Mouse (Mus musculus): ENCODE measurements around the gene Cldn24. TPM values are rescaled to one million over a fixed set of nuclear protein-coding genes. Genes with fewer than 3 reads are reported as not detected.

The Cldn24 gene
- polyA plus RNA-seq, 1 experiment from 2014 or later: not detected

DNA sequence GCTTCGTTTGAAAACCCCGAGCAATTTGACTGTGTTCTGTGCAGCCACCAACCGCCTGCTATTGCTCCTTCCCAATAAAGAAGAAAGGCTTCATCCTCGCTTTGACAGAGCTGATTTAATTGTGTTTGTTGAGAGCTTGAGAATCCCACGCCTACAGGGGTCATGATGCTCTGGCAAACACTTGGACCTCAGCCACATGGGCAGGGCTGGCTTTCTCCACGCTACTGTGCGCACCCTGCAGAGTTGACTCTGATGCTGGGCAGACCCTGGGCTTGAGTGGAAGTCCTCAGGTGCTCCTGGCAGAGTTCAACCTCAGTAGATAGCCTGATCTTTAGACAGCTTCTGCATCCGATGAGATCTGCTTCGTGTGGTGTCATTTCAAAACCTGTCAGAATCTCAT lies 30.0 kb upstream of the Cldn24 start:
- ATAC-seq (ENCODE audit: low read depth): no peak
- Histone ChIP-seq H3K4me3 (ENCODE audit: low read length) (no peak overlapping the region), H3K4me2 (ENCODE audit: low read depth, low read length) (no peak overlapping the region), H3K4me1 (replicated peaks; ENCODE audit: control insufficient read depth, insufficient read depth, low read length) (no peaks in the 10 kb centered on the region), H3K9ac (ENCODE audit: low read length) (no peak overlapping the region), H3K27me3 (ENCODE audit: control insufficient read depth, insufficient read depth, low read depth, low read length) (no peaks in the 10 kb centered on the region), H3K36me3 (ENCODE audit: control insufficient read depth, insufficient read depth, low read length) (no peaks in the 10 kb centered on the region), H3K27ac (ENCODE audit: low read length) (no peak overlapping the region), H3K9me3 (ENCODE audit: control insufficient read depth, low read length) (no peaks in the 10 kb centered on the region; the same call in 1 of the 2 replicates)
- 65% methylated on average over 9 of the region's 9 CpGs for WGBS

DNA sequence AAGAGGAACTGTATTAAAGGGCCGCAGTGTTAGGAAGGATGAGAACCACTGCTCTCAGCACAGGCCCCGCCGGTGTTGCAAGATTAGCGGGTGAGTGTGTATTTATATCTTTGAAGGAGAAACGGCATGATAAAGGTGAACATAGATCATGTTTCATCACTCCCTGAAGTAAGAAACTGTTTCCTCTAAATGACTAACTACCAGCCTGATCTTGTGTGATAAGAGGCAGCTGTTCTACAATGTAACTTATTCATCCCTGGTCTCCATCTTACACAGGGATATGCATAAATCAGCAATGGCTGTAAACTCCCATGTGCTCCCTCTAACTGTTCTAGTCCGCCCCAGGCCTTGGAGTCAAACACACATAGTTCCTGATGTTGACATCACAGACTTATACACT lies 22.5 kb upstream of the Cldn24 start:
- no peak overlapping the region for H3K4me2 ChIP-seq (ENCODE audit: low read depth, low read length)
- H3K9ac ChIP-seq (ENCODE audit: low read length): no peak overlapping the region
- no peaks in the 10 kb centered on the region for H3K36me3 ChIP-seq (ENCODE audit: control insufficient read depth, insufficient read depth, low read length)
- no peak overlapping the region for H3K4me3 ChIP-seq (ENCODE audit: low read length)
- 40% methylated on average over 6 of the region's 6 CpGs for WGBS
- H3K27me3 ChIP-seq (ENCODE audit: control insufficient read depth, insufficient read depth, low read depth, low read length): no peaks in the 10 kb centered on the region
- H3K4me1 ChIP-seq (replicated peaks; ENCODE audit: control insufficient read depth, insufficient read depth, low read length): no peaks in the 10 kb centered on the region
- H3K9me3 ChIP-seq (ENCODE audit: control insufficient read depth, low read length): no peaks in the 10 kb centered on the region
- ATAC-seq (ENCODE audit: low read depth): no peak
- H3K27ac ChIP-seq (ENCODE audit: low read length): no peak overlapping the region

DNA sequence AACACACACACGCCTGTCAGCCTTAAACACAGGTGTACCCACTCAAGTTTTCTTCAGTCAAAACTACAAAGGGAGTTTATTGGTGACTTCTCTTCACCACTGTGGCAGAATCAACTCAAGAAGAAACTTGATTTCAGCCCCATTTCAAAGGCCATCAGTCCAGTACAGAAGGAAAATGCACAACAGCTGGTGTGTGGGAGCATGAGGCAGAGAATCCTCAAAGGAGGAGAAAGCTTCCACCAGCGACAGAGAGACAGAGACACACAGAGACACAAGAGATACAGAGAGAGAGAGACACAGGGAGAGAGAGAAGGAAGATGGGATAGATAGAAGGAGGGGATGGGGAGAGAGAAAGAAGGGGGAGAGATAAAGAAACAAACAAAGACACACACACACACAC lies 19.6 kb upstream of the Cldn24 start:
- 65% methylated on average over 2 of the region's 2 CpGs for WGBS
- no peak for ATAC-seq (ENCODE audit: low read depth)

DNA sequence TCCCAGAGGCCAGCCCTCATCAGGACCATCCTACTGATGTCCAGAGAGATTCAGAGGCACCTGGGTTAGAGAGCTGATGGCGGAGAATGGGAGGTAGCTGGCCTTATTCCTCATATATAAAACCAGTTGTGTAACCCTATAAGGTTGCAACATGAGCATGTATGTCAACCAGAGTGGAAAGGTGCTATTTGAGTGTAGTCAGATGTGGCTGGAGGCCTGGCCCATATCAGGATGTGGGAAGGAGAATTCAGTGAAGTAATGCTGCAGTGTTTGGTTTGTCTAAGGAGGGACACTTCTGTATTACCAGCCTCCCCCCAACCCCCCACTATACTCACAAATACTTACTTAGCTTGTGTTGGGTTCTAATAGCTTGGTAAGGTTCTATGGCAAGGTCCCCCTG lies 17.7 kb upstream of the Cldn24 start:
- H3K4me2 ChIP-seq (ENCODE audit: low read depth, low read length): no peak overlapping the region
- H3K27ac ChIP-seq (ENCODE audit: low read length): no peak overlapping the region
- no peaks in the 10 kb centered on the region for H3K27me3 ChIP-seq (ENCODE audit: control insufficient read depth, insufficient read depth, low read depth, low read length)
- no peaks in the 10 kb centered on the region for H3K4me1 ChIP-seq (replicated peaks; ENCODE audit: control insufficient read depth, insufficient read depth, low read length)
- no peak for ATAC-seq (ENCODE audit: low read depth)
- H3K4me3 ChIP-seq (ENCODE audit: low read length): no peak overlapping the region
- WGBS: 71% methylated on average over 1 of the region's 1 CpGs
- H3K36me3 ChIP-seq (ENCODE audit: control insufficient read depth, insufficient read depth, low read length): no peaks in the 10 kb centered on the region
- H3K9ac ChIP-seq (ENCODE audit: low read length): no peak overlapping the region
- no peaks in the 10 kb centered on the region for H3K9me3 ChIP-seq (ENCODE audit: control insufficient read depth, low read length)

More for the DNA sequence above, 19.6 kb upstream of the Cldn24 start:
- Histone ChIP-seq H3K4me3 (ENCODE audit: low read length) (no peak overlapping the region), H3K27ac (ENCODE audit: low read length) (no peak overlapping the region), H3K27me3 (ENCODE audit: control insufficient read depth, insufficient read depth, low read depth, low read length) (no peaks in the 10 kb centered on the region), H3K9ac (ENCODE audit: low read length) (no peak overlapping the region), H3K4me1 (replicated peaks; ENCODE audit: control insufficient read depth, insufficient read depth, low read length) (no peaks in the 10 kb centered on the region), H3K36me3 (ENCODE audit: control insufficient read depth, insufficient read depth, low read length) (no peaks in the 10 kb centered on the region), H3K9me3 (ENCODE audit: control insufficient read depth, low read length) (no peaks in the 10 kb centered on the region), H3K4me2 (ENCODE audit: low read depth, low read length) (no peak overlapping the region)

DNA sequence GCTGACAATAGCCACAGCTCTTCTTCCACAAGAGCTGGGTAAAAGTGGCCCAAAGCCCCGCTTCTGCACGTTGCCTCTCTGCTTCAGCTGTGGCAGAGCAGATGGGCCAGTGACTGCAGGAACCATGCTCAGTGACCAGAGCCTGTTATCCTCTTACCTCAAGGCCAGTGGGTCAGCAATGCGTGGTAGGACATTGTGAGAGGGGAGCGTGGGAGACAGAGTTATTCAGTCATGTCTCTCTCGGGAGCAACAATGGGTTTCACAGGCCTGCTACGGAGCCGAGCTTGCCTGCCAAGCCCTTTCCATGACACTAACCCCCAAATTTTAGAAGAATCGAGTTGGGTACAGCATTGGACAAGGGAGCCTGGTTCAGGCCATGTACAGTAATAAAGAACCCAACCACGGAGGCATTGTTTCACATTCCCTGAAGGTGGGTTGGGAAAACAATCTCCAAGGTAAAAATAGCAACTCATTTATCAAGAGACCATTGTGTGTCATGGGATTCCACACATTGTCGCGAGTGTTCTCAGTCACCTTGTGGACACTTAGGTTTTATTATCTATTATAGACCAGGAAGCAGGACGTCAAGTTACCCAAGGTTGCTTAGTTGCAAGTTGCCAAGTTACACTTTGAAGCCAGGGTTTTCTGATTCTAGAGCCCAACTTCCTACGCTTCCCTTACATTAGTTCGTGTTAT lies 11.8 kb upstream of the Cldn24 start:
- 80% methylated on average over 14 of the region's 14 CpGs for WGBS
- ATAC-seq (ENCODE audit: low read depth): no peak
- no peak overlapping the region for H3K27ac ChIP-seq (ENCODE audit: low read length)
- no peaks in the 10 kb centered on the region for H3K36me3 ChIP-seq (ENCODE audit: control insufficient read depth, insufficient read depth, low read length)
- no peaks in the 10 kb centered on the region for H3K9me3 ChIP-seq (ENCODE audit: control insufficient read depth, low read length)
- H3K27me3 ChIP-seq (ENCODE audit: control insufficient read depth, insufficient read depth, low read depth, low read length): no peaks in the 10 kb centered on the region
- H3K4me1 ChIP-seq (replicated peaks; ENCODE audit: control insufficient read depth, insufficient read depth, low read length): no peaks in the 10 kb centered on the region
- no peak overlapping the region for H3K9ac ChIP-seq (ENCODE audit: low read length)
- no peak overlapping the region for H3K4me3 ChIP-seq (ENCODE audit: low read length)
- H3K4me2 ChIP-seq (ENCODE audit: low read depth, low read length): no peak overlapping the region

DNA sequence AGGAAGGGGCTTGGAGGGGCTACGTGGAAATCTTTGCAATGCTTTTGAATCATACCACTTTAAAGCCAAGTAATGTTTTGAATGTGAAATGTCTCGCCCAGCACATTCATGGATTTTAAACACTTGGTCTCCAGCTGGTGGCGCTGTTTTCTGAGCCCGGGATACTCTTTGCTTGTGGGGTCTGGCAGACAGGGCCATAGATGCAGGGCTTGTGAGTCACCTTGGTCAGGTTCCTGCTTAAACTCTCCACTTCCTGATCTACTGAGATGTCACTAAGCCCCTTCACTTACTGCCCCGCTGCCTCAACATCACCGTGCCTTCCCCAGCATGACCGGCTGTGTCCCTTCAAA lies 11.3 kb upstream of the Cldn24 start:
- no peaks in the 10 kb centered on the region for H3K4me1 ChIP-seq (replicated peaks; ENCODE audit: control insufficient read depth, insufficient read depth, low read length)
- no peak overlapping the region for H3K9ac ChIP-seq (ENCODE audit: low read length)
- no peak overlapping the region for H3K4me2 ChIP-seq (ENCODE audit: low read depth, low read length)
- no peak overlapping the region for H3K27ac ChIP-seq (ENCODE audit: low read length)
- H3K4me3 ChIP-seq (ENCODE audit: low read length): no peak overlapping the region
- H3K27me3 ChIP-seq (ENCODE audit: control insufficient read depth, insufficient read depth, low read depth, low read length): no peaks in the 10 kb centered on the region
- no peaks in the 10 kb centered on the region for H3K36me3 ChIP-seq (ENCODE audit: control insufficient read depth, insufficient read depth, low read length)
- WGBS: 69% methylated on average over 7 of the region's 7 CpGs
- ATAC-seq (ENCODE audit: low read depth): no peak
- no peaks in the 10 kb centered on the region for H3K9me3 ChIP-seq (ENCODE audit: control insufficient read depth, low read length)

DNA sequence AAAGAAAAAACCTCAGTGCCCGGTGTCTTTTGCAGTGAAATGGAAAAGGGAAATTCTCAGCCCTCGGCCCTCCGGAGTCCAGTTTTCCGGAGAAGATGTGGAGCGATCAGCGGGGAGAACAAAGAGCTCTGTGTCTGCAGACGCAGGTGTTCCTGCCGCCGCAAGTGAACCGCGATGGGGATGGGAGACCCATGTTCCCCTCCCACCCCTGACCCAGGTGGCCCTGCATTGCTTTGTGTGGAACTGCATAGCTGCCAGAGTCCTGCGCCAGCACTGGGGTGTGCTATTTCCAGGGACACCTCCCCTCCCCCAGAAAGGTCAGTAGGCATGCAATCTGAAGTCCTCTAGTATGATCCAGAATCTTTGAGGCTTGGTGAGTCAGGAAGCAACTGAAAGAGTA lies 10.7 kb upstream of the Cldn24 start:
- Histone ChIP-seq H3K9ac (ENCODE audit: low read length) (no peak overlapping the region), H3K27ac (ENCODE audit: low read length) (no peak overlapping the region), H3K4me3 (ENCODE audit: low read length) (no peak overlapping the region), H3K4me2 (ENCODE audit: low read depth, low read length) (no peak overlapping the region), H3K27me3 (ENCODE audit: control insufficient read depth, insufficient read depth, low read depth, low read length) (no peaks in the 10 kb centered on the region), H3K4me1 (replicated peaks; ENCODE audit: control insufficient read depth, insufficient read depth, low read length) (no peaks in the 10 kb centered on the region), H3K9me3 (ENCODE audit: control insufficient read depth, low read length) (no peaks in the 10 kb centered on the region), H3K36me3 (ENCODE audit: control insufficient read depth, insufficient read depth, low read length) (no peaks in the 10 kb centered on the region)
- WGBS: 61% methylated on average over 12 of the region's 12 CpGs
- no peak for ATAC-seq (ENCODE audit: low read depth)

DNA sequence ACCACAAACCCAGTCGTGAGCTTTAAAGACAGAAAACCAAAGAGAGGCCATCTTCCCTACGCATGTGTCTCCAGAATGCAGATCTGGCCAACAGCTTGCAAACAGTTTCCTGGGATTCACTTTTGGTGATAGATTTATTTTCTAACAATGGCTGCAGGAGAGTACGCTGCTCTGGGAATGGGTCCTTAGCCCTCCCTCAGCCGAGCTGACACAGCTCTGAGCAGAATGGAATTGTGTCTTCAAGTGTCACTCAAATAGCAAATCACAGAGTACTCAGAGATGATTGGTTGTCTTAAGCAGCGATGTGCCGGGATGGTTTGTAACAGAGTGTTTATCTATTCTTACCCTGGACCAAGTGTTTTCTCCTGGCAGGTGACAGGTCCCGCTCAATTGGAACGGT lies 2.9 kb upstream of the Cldn24 start:
- WGBS: 72% methylated on average over 8 of the region's 8 CpGs
- Histone ChIP-seq H3K4me2 (ENCODE audit: low read depth, low read length) (no peak overlapping the region), H3K27ac (ENCODE audit: low read length) (no peak overlapping the region), H3K9ac (ENCODE audit: low read length) (no peak overlapping the region), H3K36me3 (ENCODE audit: control insufficient read depth, insufficient read depth, low read length) (no peaks in the 10 kb centered on the region), H3K27me3 (ENCODE audit: control insufficient read depth, insufficient read depth, low read depth, low read length) (no peaks in the 10 kb centered on the region), H3K4me1 (replicated peaks; ENCODE audit: control insufficient read depth, insufficient read depth, low read length) (no peaks in the 10 kb centered on the region), H3K4me3 (ENCODE audit: low read length) (no peak overlapping the region), H3K9me3 (ENCODE audit: control insufficient read depth, low read length) (no peaks in the 10 kb centered on the region)
- no peak for ATAC-seq (ENCODE audit: low read depth)

DNA sequence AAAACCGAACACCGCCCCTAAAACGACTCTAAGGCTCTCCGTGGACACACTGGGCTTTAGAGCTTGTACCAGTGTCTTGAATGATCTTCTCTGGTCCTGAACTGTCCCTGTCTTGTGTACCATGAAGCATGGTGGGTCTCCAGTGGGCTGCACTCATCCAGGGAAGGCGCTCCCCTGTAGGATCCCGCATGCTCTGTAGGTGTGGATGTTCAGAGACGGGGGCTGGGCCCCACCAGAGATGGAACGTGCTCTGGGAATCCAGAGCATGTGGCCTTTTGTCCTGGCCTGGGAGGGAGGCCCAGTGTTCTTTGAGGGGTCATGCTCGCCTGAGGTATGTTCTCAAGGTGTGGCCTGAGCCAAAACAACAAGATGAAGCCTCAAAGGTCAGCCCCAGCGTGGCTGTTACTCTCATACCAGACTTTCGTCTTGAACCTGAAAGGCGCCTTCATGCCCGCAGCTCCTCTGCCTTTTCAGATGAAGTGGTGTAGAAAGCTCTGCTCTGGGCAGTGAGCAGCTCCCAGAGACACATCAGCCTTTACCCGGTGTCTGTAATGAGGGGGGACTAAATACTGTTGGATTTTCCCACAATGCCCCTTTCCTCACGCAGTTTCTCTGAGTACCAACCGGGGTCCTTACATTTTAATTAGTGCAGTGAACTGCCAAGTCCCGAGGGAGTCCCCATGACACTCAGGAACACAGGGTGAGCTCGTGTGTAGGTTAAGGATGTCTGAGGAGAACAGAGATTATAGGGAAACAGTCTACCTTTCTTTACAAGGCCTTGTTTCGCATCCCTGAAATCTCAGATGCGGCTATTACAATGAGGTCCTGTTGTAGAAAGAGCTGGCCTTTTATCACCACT lies 800 bp upstream of the Cldn24 start:
- Histone ChIP-seq H3K36me3 (ENCODE audit: control insufficient read depth, insufficient read depth, low read length) (no peaks in the 10 kb centered on the region), H3K27me3 (ENCODE audit: control insufficient read depth, insufficient read depth, low read depth, low read length) (no peaks in the 10 kb centered on the region), H3K9ac (ENCODE audit: low read length) (no peak overlapping the region), H3K4me1 (replicated peaks; ENCODE audit: control insufficient read depth, insufficient read depth, low read length) (no peaks in the 10 kb centered on the region), H3K27ac (ENCODE audit: low read length) (no peak overlapping the region), H3K4me2 (ENCODE audit: low read depth, low read length) (no peak overlapping the region), H3K9me3 (ENCODE audit: control insufficient read depth, low read length) (no peaks in the 10 kb centered on the region), H3K4me3 (ENCODE audit: low read length) (no peak overlapping the region)
- WGBS: 81% methylated on average over 20 of the region's 20 CpGs
- no peak for ATAC-seq (ENCODE audit: low read depth)

All from lung, embryonic 16.5 days (tissue).